Mouse (Mus musculus) 3T3-L1 (cell line): Measurements from ENCODE around the gene 4930455H04Rik.

Source experiments
- DNase-seq: peaks from one replicate; pipeline ENCODE4 v3.0.0-alpha.2; 2015; ENCODE audit warnings: low read depth, low spot score

4930455H04Rik gene

DNA sequence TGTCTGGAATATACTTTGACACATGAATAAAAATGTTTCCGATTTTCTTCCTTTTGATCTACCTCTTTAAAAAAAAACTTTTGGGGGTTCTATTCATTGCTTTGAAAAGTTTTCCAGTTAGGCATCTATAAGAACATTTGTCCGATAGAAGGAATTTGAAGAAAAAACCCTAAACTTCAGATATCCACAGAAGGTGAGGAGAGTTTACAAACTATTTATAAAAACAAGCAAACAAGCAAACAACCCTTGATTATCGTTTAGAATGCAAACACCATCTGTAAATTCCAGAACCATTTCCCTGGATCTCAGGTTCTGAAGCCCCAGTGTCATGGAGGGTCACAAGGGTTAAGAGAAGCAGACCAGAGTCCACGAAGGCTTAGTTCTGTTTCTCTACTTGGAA lies at the start of gene 4930455H04Rik:
Gene 4930455H04Rik, plus strand, starts transcription at position 301 of the 400 bp plus-strand sequence.
- no peak for DNase-seq

DNA sequence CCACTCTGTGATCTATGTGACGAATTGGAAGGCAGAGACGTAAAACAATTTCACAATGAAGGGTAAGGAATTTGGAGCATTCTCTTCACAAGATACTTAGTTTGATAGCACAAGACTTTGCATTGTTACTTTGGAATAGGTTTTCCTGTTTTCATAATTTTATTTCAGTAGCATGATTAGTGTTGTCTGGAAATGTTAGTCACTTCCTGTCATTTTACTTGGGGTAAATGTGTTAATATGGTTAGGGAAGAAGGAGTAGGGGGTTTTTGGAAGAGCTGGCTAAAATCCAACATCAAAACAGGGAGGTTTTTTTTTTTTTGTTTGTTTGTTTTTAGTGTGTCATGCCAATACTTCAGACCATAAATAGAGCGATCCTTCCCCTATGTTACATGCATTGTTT lies 46.5 kb upstream of the 4930455H04Rik start:
- DNase-seq, result no peak

DNA sequence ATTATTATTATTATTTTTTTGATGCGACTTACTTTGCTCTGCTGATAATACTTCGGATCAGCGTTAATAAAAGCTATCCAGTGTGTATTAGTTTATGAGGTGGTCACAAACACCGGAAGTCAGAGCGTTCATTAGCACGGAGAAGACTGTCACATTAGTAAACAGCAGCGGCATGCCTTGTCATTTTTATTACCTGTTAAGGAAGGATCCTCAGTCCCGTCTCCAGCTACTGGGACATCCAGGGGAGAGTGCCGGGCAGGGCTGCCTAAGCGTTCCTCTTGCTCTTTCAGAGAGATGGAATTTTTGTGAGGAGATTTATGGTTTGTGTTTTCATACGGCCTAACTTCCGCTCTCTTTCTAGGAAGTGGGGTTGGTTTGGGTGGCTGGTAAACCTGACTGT lies 45.0 kb upstream of the 4930455H04Rik start:
- DNase-seq, result no peak

DNA sequence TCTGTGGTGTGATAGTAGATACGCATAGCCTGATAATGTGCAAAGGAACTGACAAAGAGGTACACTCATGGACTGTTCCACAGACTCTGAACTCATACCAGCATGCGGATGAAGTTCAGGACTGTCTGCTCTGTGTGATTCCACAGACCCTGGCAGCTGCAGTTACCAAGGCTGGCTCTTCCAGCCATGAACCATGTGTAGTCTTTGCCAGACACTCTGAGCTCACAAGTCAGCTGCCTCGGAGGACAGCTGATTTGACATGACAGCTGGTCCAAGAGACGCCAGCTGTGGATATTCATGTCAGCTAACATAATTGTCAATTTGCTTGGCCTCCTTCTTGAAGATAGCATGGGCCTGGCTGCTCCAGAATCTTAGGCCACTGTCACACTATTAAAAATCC lies 39.1 kb upstream of the 4930455H04Rik start:
- DNase-seq, result no peak

DNA sequence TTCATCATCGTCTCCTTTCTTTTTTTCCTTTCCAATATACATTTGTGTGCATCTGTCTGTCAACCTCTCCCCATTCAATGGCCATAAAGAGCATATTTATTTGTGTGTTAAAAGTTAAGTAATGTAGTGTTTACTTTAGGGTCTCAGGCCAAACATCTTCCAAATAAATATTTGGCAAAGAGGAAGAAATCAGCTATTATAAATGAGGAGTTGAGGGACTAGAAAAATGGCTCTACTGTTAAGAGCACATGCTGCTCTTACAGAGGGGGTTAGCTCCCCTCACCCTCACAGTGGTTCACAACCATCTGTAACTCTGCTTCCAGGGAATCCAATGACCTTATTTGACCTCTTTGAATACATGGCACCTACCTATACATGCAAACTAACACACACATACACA lies 34.9 kb upstream of the 4930455H04Rik start:
- no peak for DNase-seq

DNA sequence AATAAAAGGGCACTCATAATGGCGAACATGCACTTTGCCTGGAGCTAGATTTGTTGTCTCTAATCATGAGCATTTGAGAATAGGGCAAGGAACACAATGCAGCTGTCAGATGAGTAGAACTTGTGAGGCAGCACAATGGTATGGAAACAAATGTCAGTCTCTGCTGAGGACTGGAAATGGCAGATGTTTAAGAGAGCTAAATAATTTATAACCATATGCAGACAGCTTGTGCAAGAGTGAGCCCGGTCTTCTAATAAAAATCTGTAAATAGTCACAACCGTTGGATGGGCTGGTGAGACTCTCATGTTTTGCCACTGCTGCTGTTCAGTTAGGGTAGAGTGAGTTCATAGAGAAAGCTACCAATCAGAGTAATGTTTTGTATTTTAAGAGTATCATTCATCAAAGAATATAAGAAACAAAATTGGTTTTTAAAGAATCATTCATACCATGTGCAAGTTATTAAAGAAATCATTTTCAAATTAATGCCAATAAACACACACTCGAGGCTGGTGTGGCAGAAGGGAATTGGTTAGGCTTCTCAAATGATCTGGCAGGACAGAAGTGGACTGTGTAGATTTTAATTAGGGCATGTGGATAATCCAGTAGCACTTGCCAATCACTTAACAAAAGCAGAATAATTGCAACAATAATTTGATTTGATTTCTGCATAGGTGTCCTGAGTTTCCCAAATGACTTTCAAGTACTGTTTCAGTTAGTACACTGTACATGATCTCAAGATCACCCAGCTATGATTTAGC lies 31.0 kb upstream of the 4930455H04Rik start:
- DNase-seq, result no peak

DNA sequence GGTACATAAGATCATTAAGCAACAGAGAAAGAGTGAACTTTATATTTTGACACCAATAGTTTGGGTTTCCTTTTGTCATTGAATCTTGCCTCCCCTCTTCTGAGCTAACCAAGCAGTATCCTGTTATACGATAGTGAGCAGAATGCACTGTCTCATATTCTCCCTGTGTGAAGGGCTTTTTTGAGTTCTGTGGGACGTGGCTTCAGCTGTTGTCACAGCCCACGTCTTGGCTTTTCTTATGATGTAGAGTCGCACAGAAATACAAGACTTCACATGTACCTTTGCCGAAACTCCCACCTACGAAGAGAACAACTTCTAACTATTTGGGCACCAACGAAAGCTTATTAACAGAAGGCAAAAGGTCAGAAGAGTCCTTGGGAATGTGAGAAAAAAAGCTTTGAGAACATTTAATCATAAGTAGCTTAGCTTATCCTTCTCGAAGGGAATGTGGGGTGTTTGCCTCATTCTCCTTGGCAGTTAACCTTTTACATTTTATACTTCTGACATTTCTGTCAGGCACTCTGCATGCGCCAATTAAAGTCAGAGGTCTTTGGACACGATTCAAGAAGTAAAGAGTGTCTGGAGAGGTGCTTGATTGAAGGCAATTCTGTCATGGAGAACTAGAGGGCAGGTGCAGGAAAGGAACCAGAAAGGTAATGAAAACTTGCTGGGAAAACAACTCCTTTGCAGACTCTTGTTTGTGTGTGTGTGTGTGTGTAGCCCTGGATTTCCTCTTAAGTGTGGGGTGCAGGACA lies 27.1 kb upstream of the 4930455H04Rik start:
- DNase-seq, result no peak

DNA sequence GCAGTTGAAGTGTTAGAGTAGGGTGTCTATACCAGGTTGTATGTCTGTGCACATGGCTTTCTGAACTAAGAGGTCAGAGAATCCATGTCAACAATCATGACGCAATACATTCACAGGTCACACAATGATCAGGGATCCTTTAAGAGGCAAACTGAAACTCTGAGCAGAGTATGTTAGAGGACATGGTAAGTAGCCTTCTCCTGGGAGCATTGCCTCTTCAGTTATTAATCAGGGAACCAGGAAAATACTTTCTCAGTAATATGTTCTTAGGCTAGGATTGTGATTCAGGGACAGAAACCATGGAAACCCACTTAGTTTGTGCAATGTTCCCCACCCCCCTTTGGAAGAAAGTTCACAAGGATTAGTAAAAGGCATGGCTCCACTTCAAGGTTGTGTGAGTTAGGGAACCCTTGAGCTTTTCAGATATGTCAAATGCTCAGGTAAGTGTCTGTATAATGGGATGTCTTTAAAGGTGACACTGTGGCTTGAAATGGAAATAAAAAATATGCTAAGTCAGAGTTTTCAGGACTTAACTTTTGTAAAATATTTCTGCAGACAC lies 26.4 kb upstream of the 4930455H04Rik start:
- DNase-seq, result no peak

DNA sequence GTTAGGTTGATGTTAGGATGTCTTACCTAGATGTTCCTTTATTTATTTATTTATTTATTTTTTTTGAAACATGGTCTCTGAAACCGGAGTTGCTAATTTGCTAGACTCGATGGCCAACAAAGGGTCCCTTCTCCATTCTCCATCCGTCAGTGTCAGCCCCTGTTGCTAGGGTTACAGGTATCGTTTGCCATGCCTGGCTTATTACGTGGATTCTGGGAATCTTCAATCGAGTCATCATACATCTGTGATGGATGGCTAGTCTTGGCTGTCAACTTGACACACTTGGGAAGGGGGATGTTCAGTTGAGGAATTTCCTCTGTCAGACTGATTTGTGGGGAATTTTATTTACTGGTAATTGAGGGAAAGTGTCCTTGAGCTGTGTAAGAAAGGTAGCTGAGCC lies 25.3 kb upstream of the 4930455H04Rik start:
- DNase-seq, result peak; percentile 31

DNA sequence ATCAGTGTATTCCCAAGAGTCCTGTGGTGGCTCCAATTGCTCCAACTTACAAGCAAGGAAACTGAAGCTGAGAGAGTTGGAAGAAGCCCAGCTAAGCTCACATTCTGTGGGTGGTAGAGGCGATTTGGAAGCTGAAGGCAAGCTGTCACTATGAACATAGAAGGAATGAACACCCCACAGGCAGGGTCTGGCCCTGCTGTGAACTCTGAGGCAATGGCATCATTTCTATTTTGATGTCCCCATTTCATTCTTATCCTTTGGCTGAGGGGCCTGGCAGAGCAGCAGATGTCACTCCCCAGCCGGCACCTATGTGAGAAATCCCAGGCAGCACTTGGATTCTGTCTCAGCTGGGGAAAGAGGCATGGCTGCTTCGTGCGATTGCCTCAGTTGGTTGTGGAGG lies 24.6 kb upstream of the 4930455H04Rik start:
- DNase-seq, result no peak

DNA sequence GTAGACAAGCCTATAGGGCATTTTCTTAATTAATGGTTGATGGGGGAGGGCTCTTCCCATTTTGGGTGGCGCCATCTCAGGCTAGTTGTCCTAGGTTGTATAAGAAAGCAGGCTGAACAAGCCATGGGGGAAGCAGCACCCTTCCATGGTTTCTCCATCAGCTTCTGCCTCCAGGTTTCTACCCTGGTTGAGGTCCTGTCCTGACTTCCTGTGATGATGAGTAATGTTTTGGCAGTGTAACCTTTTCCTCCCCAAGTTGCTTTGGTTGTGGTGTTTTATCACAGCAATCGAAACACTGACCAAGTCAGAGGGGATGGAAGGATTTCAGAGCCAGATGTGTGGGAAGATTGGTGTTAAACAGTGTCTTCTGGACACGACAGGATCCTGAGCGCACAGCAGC lies 21.6 kb upstream of the 4930455H04Rik start:
- peak; percentile 67 for DNase-seq

DNA sequence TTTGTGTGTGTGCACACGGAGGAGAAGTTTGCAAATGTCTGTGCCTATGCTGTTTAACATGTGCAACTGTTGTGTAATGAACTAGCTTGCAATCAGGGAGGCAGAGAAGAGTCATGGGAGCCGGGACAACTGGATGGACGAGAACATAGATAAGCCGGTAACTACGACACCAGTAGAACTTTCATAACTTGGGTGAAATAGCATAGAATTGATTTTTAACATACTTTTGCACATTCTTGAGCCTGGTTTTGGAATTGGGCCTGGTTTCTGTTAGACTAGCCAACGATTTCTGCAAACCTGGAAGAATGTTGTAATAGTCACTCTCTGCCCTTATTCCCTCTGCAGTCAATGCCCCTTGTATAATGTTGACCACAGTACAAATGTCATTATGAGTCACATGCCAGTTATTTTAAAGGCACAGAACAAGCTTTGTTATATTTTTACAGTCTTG lies 17.4 kb upstream of the 4930455H04Rik start:
- DNase-seq, result peak; percentile 97

DNA sequence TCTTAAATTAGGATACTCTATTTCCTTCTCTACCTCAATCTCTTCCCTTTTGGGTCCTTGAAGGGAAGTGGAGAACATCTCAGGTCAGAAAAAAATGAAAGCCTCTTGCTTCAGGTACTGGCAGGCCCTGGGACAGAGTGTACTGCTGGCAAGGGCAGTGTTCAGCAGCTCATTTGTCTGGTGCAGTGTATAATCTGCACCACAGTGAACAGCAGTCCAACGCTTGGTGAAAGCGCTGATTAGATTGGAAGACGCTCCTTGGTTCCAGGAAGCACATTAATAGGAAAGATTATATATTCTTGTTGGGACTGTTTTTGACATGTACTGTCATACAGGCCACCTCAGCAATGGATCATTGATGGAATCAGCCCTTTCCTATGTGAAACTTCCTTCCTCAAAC lies 16.6 kb upstream of the 4930455H04Rik start:
- peak; percentile 21 for DNase-seq

DNA sequence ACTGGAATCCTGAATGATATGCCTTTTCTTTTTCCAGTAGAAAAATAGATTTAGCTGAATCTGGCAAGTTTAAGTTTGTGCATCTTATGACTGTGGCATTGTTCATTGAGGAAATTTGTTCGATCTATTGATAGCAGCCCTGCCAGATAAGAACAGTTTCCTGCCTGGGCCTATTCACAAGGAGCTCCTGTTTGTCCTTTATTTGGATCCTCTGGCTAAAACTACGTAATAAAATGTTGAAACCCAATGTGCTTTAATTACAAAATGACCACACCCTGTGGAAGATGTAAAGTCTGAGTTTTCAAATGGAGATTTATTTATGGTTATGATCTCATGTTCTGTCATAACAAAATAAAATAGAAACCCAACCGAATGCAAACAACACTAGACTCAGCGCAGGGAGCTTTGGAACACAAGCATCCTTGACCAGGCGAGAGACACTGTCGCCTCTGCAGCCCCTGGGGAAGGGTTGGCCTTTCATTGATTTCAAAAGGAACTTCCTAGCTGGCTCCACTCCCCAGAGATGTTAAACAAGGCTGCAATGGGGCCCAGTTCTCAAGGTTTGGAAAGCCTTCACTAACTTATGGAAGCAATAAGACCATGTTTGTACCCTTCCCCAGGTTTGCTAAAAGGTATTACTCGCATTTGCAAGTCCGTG lies 15.7 kb upstream of the 4930455H04Rik start:
- DNase-seq, result no peak

DNA sequence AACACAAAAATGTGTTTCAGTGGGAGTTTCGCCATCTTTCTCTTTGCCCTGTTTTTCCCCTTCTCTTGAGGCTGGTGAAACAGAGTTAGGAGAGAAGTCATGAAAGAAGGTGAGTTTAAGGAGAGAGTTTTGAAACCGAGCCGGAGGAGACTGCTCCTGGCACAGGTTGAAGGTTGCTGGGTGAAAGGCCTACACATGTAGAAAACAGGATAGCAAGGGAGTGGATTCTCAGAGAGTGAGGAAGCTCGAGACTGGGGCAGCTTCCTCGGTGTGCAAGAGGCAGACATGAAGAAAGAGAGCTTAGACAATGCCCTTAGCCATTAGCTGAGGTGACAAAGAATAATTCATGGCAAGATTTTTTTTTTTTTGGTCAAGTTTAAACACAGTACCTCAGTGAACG lies 14.7 kb upstream of the 4930455H04Rik start:
- DNase-seq, result no peak

DNA sequence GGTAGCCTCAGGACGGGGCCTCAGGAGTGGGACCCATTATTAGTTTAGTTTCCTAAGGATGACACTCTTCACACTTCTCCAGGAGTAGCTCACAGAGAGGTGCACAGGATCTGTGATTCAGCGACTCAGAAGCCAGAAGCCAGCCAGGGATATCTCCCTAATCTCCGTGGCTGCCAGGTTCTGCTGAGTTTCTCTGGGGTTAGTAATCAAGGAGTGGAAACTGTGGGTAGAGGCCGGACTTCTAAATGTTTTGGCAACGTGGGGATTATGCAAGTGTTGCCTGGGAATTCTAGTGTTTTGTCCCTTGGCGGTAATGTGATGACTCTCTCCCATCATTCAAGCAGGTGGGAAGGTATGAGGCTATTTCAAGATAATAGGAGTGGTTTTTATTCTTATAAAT lies 13.0 kb upstream of the 4930455H04Rik start:
- peak; percentile 80 for DNase-seq

DNA sequence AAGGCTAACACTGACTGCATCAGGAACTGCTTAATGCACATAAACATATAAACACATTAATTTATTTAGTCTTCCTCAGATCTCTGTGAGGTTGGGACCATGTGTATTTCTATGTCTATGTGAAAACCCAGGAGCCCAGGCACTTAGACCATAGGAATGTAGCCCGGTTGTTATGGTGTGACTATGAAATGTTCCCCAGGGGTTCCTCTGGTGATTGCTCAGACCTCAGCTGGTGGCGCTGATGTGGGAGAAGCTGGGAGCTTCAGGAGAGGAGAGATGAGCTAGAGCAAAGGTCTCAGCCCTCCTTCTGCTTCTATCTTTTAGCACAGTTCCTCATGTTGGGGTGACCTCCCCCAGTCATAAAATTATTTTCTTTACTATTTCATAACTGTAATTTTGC lies 7.7 kb upstream of the 4930455H04Rik start:
- DNase-seq, result peak; percentile 78

DNA sequence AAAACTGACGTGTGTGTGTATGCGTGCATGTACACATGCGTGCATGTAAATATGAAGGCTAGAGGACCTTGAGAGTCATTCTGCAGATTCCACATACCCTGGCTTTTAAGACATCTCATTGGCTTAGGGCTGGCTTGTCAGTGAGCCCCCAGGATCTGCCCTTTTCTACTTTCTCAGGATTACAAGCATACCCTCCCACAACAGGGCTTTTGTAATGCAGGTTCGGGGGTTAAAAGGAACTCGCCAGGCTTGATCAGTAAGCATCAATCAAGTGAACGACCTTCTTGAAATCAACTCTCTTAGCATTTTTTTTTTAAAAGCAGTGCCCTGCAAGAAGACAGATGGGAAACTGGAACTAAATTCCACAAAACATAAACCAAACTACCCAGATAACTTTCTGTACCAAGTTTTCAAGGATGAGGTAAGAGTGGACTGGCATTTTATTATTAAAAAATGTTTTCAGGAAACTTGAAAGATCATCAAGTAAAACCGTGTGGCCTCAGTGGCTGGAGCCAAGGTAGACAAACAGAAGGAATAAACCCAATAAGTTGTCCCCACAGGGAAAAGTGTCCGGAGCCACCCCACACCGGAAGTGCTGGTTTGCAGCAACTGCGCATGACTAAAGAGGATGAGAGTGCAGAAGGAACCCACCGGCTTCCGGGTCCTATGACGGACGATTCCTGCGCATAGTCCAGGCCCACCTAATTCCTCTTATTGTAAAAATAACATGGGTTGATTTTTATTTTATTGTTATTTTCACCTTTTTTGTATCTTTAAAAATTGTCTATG lies 6.5 kb upstream of the 4930455H04Rik start:
- DNase-seq, result no peak

DNA sequence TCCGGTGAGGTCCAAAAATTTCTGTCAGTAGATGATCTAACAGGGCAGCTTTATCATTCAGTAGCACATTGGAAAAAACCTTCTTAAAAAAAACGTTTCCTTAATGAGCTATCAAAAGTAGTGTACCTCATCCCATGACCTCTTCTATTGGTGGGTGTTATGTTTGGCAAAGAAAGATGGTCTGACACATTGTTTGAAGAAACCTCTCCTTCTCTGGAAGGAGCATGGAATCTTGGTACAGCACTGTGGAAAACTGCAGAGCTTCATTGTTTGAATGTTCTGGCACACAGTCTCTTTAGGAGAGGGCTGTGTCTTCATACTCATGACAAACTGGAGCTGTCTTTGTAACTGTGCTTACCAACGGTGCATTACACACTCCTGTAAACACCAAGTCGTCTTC lies 4.9 kb upstream of the 4930455H04Rik start:
- DNase-seq, result peak; percentile 36

DNA sequence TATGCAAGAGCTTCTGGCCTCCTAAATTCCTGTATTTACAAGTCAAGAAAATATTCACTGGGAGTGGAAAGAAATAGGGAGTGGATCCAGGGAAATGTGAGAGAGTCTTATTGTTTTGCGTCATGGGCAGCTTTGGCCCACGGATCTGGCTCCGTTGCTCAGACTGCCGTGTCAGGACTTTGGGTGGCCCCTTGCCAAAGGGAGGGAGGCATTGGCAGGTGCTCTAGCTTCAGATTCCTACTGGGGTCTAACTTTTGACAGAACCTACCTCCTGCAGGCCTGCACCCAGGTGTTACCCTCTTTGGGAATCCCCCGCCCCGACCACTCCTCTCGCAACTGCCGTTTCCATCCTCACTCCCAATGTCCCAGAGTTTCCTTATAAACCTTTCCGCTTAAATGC lies 3.6 kb upstream of the 4930455H04Rik start:
- no peak for DNase-seq

DNA sequence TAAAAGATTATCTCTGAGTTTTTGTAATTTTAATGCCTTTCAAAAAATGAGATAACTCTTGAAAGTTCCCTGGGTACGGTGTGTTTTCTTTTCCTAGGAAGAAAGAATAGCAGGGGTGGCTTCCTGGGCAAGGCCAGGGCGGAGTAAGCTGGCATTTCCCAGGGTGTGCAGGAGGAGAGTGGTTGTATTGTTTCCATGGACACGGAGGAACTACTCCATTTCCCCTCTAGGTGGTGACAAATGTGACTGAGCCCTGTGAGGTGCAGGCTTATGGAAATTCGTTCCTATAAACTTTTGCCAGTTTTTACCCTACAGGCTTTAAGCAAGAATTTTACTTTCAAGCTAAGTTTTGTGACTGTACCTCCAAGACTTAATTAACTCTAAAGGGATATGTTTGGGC lies 1.8 kb upstream of the 4930455H04Rik start:
- peak; percentile 80 for DNase-seq
